Mouse (Mus musculus): Measurements from ENCODE around the gene Psmg4.

DNA sequence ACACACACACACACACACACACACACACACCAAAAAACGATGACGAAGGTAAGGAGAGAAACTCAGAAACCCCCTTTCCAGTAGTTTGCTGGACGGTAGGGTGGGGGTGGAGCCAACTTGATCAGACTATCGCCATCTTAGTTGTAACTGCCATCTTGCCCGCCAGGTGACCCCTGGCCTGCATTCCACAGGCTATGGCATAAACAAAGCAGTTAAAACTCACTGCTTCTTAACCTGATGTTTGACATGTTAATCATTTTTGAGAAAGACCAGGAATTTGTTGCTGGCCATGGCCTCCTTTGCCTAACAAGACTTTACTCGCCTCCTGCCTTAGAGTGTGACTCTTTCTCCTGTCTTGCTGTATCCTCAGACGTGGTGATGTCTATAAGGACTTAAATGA is 10.1 kb upstream of the Psmg4 start:
- TF ChIP-seq EP300 (IDR thresholded peaks at IDR 0.05; ENCODE audit: insufficient read depth, low read depth, low read length): peak; percentile 79
- no peak for TF ChIP-seq POLR2A (IDR thresholded peaks at IDR 0.05; ENCODE audit: insufficient read depth, low read length)

Measured in ES-Bruce4 (cell line).